Mouse (Mus musculus): ENCODE data around the gene Rbpj. TPM values are rescaled to one million over a fixed set of nuclear protein-coding genes. Genes with fewer than 3 reads are reported as not detected.
A peak's percentile ranks its signal among the peaks of the same experiment; 100 is the strongest.

The Rbpj gene
- polyA plus RNA-seq, 1 experiment from 2014 or later, result 49.4 TPM

DNA sequence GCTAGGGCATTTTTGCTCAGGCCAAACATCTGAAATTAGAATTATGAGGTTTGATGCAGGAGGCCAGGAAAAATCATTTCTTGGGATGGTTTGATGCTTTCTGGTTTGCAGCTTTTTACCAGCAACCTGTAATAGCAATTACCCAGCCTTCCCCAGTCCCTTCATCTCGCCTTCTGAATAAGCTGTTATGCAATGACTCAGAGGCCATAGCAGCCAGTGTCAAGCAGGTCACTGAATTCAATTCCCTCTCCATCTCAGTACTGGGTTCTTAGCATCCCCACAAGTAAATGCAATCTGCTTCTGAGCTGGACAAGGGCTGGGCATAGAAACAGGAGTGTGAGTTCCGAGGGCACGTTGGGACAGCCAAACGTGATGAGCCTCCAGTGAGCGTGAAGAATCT is 13.9 kb downstream of the Rbpj start:
- no peak overlapping the region for H3K4me3 ChIP-seq (ENCODE audit: low read depth, low read length)
- DNase-seq (ENCODE audit: low spot score) (no peak), ATAC-seq (no peak)
- no peaks in the 10 kb centered on the region for H3K9me3 ChIP-seq (replicated peaks; ENCODE audit: control insufficient read depth, low read length)
- no peaks in the 10 kb centered on the region for H3K4me1 ChIP-seq (ENCODE audit: control insufficient read depth, insufficient read depth, low read length)
- no peak overlapping the region for H3K27ac ChIP-seq (ENCODE audit: low read depth, low read length)
- H3K36me3 ChIP-seq (ENCODE audit: control insufficient read depth, insufficient read depth, low read length), result no peaks in the 10 kb centered on the region
- H3K9ac ChIP-seq (ENCODE audit: low read length), result no peak overlapping the region
- WGBS, result 72% methylated on average over 5 of the region's 5 CpGs
- H3K27me3 ChIP-seq (replicated peaks; ENCODE audit: control insufficient read depth, insufficient read depth, low read length), result no peaks in the 10 kb centered on the region
- no peak overlapping the region for H3K4me2 ChIP-seq (ENCODE audit: low read length)

DNA sequence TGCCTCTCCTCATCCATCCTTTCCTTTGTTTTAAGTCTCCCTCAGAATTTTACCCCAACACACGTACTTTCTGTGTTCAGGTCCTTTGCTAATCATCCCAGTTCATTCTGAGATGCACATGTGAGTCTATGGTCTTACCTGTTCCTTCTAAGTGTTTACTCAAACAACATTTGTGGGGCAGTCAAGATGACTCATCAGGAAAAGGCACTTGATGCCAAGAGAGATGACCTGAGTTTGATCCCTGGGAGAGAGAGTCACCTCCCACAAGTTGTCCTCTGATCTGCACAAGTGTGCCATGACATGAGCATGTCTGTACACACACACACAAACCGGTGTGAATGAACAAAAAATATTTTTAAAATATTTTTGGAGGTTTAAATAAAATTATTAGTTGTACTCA is 15.1 kb downstream of the Rbpj start:
- no peak overlapping the region for H3K27ac ChIP-seq (ENCODE audit: low read depth, low read length)
- DNase-seq (ENCODE audit: low spot score), result no peak
- WGBS, result 85% methylated on average over 2 of the region's 2 CpGs
- H3K4me1 ChIP-seq (ENCODE audit: control insufficient read depth, insufficient read depth, low read length), result no peaks in the 10 kb centered on the region
- no peak overlapping the region for H3K4me2 ChIP-seq (ENCODE audit: low read length)
- no peak overlapping the region for H3K9ac ChIP-seq (ENCODE audit: low read length)
- H3K4me3 ChIP-seq (ENCODE audit: low read depth, low read length), result no peak overlapping the region
- H3K27me3 ChIP-seq (replicated peaks; ENCODE audit: control insufficient read depth, insufficient read depth, low read length), result no peaks in the 10 kb centered on the region
- ATAC-seq, result no peak
- H3K9me3 ChIP-seq (replicated peaks; ENCODE audit: control insufficient read depth, low read length), result no peaks in the 10 kb centered on the region
- H3K36me3 ChIP-seq (ENCODE audit: control insufficient read depth, insufficient read depth, low read length), result no peaks in the 10 kb centered on the region

GRCm38 (mm10) chr5:53485069-53485628 is 19.2 kb downstream of the Rbpj start:
- H3K4me1 ChIP-seq (ENCODE audit: control insufficient read depth, insufficient read depth, low read length), result no peaks in the 10 kb centered on the region
- no peaks in the 10 kb centered on the region for H3K27me3 ChIP-seq (replicated peaks; ENCODE audit: control insufficient read depth, insufficient read depth, low read length)
- 91% methylated on average over 6 of the region's 6 CpGs for WGBS

GRCm38 (mm10) chr5:53485934-53486475 is 20.1 kb downstream of the Rbpj start:
- DNase-seq (ENCODE audit: low spot score) (no peak), ATAC-seq (no peak)
- Histone ChIP-seq H3K27me3 (replicated peaks; ENCODE audit: control insufficient read depth, insufficient read depth, low read length) (no peaks in the 10 kb centered on the region), H3K9me3 (replicated peaks; ENCODE audit: control insufficient read depth, low read length) (no peaks in the 10 kb centered on the region), H3K4me2 (ENCODE audit: low read length) (no peak overlapping the region), H3K9ac (ENCODE audit: low read length) (no peak overlapping the region), H3K27ac (ENCODE audit: low read depth, low read length) (no peak overlapping the region), H3K36me3 (ENCODE audit: control insufficient read depth, insufficient read depth, low read length) (no peaks in the 10 kb centered on the region), H3K4me3 (ENCODE audit: low read depth, low read length) (no peak overlapping the region), H3K4me1 (ENCODE audit: control insufficient read depth, insufficient read depth, low read length) (no peaks in the 10 kb centered on the region)
- 79% methylated on average over 9 of the region's 9 CpGs for WGBS

More at GRCm38 (mm10) chr5:53485069-53485628, 19.2 kb downstream of the Rbpj start:
- H3K36me3 ChIP-seq (ENCODE audit: control insufficient read depth, insufficient read depth, low read length), result no peaks in the 10 kb centered on the region
- no peak overlapping the region for H3K9ac ChIP-seq (ENCODE audit: low read length)
- H3K4me3 ChIP-seq (ENCODE audit: low read depth, low read length), result no peak overlapping the region
- ATAC-seq, result no peak
- H3K27ac ChIP-seq (ENCODE audit: low read depth, low read length), result no peak overlapping the region
- no peak for DNase-seq (ENCODE audit: low spot score)
- no peaks in the 10 kb centered on the region for H3K9me3 ChIP-seq (replicated peaks; ENCODE audit: control insufficient read depth, low read length)
- no peak overlapping the region for H3K4me2 ChIP-seq (ENCODE audit: low read length)

DNA sequence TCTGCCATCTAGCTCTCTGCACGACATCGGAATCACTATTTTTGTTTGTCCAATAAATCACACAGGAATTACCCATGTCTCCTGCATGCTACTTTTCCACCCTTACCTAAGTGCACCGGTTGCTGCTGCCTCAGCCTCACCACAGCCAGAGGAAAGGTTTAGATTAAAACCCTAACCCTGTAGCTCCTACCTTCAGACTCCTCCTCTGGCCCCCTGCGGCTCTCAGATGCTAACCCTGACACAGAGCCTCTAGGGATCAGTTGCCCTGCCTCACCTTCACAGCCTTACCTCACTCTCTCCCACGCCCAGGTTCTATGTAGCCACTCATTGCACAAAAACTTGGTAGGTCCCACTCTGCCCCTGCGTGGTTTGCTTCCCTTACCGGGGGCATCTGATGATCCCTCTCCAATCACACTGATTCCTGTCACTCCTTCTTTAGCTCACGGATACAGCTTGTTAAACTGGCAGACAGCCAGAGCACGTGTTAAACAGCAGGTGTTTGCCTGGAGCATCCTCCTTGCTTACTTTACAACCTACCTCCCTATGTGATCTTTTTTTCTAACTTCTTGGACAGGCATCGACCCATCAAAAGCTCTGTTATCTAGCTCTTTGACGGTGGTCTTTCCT is 21.1 kb downstream of the Rbpj start:
- Histone ChIP-seq H3K36me3 (ENCODE audit: control insufficient read depth, insufficient read depth, low read length) (no peaks in the 10 kb centered on the region), H3K4me2 (ENCODE audit: low read length) (no peak overlapping the region), H3K9ac (ENCODE audit: low read length) (no peak overlapping the region), H3K27ac (ENCODE audit: low read depth, low read length) (no peak overlapping the region), H3K9me3 (replicated peaks; ENCODE audit: control insufficient read depth, low read length) (no peaks in the 10 kb centered on the region), H3K4me3 (ENCODE audit: low read depth, low read length) (no peak overlapping the region), H3K4me1 (ENCODE audit: control insufficient read depth, insufficient read depth, low read length) (no peaks in the 10 kb centered on the region), H3K27me3 (replicated peaks; ENCODE audit: control insufficient read depth, insufficient read depth, low read length) (no peaks in the 10 kb centered on the region)
- DNase-seq (ENCODE audit: low spot score) (peak; percentile 42), ATAC-seq (no peak)
- WGBS, result 49% methylated on average over 11 of the region's 11 CpGs

GRCm38 (mm10) chr5:53490697-53491099 is 24.7 kb downstream of the Rbpj start:
- H3K9ac ChIP-seq (ENCODE audit: low read length), result no peak overlapping the region
- H3K4me2 ChIP-seq (ENCODE audit: low read length), result no peak overlapping the region
- H3K36me3 ChIP-seq (ENCODE audit: control insufficient read depth, insufficient read depth, low read length), result no peaks in the 10 kb centered on the region
- H3K4me1 ChIP-seq (ENCODE audit: control insufficient read depth, insufficient read depth, low read length), result no peaks in the 10 kb centered on the region
- no peaks in the 10 kb centered on the region for H3K9me3 ChIP-seq (replicated peaks; ENCODE audit: control insufficient read depth, low read length)
- WGBS, result 88% methylated on average over 5 of the region's 5 CpGs
- ATAC-seq (no peak), DNase-seq (ENCODE audit: low spot score) (no peak)
- no peak overlapping the region for H3K4me3 ChIP-seq (ENCODE audit: low read depth, low read length)
- H3K27me3 ChIP-seq (replicated peaks; ENCODE audit: control insufficient read depth, insufficient read depth, low read length), result no peaks in the 10 kb centered on the region
- H3K27ac ChIP-seq (ENCODE audit: low read depth, low read length), result no peak overlapping the region

DNA sequence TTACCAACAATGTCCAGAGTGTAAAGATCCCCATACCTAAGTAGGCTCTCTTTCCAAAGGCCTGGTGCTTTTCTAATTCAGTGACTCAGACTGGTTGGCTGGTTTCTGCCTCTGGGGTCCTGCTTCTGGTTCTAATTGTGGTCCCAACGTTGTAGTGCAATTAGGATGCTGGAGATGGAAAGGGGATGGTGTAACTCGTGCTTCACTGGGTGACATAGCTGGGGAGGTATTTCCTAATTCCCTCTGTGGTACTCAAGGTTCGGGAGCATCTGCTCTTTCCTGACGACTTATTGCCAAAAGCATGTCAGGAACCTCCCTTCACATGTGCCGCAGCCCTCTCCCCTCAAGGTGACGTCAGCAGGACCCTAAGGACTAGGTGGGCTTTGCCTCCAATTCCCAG is 27.8 kb downstream of the Rbpj start:
- no peak overlapping the region for H3K4me3 ChIP-seq (ENCODE audit: low read depth, low read length)
- H3K9ac ChIP-seq (ENCODE audit: low read length), result no peak overlapping the region
- DNase-seq (ENCODE audit: low spot score) (no peak), ATAC-seq (no peak)
- H3K4me2 ChIP-seq (ENCODE audit: low read length), result no peak overlapping the region
- WGBS, result 76% methylated on average over 6 of the region's 6 CpGs
- H3K4me1 ChIP-seq (ENCODE audit: control insufficient read depth, insufficient read depth, low read length), result no peaks in the 10 kb centered on the region
- no peaks in the 10 kb centered on the region for H3K9me3 ChIP-seq (replicated peaks; ENCODE audit: control insufficient read depth, low read length)
- no peak overlapping the region for H3K27ac ChIP-seq (ENCODE audit: low read depth, low read length)
- H3K27me3 ChIP-seq (replicated peaks; ENCODE audit: control insufficient read depth, insufficient read depth, low read length), result no peaks in the 10 kb centered on the region
- H3K36me3 ChIP-seq (ENCODE audit: control insufficient read depth, insufficient read depth, low read length), result no peaks in the 10 kb centered on the region

- Histone ChIP-seq H3K9me3 (replicated peaks; ENCODE audit: control insufficient read depth, low read length) (no peaks in the 10 kb centered on the region), H3K27me3 (replicated peaks; ENCODE audit: control insufficient read depth, insufficient read depth, low read length) (no peaks in the 10 kb centered on the region), H3K9ac (ENCODE audit: low read length) (no peak overlapping the region), H3K4me2 (ENCODE audit: low read length) (no peak overlapping the region), H3K4me1 (ENCODE audit: control insufficient read depth, insufficient read depth, low read length) (no peaks in the 10 kb centered on the region), H3K4me3 (ENCODE audit: low read depth, low read length) (no peak overlapping the region), H3K36me3 (ENCODE audit: control insufficient read depth, insufficient read depth, low read length) (no peaks in the 10 kb centered on the region), H3K27ac (ENCODE audit: low read depth, low read length) (no peak overlapping the region)
- WGBS, result 92% methylated on average over 17 of the region's 17 CpGs
- no peak for ATAC-seq
- DNase-seq (ENCODE audit: low spot score), result no peak
Observed at GRCm38 (mm10) chr5:53494536-53495159, 28.7 kb downstream of the Rbpj start.

Measured in forebrain, embryonic 14.5 days (tissue).